Mouse (Mus musculus) left cerebral cortex, postnatal 36 days (tissue): ENCODE results near the gene Apol9b. TPM values are rescaled to one million over a fixed set of nuclear protein-coding genes. Genes with fewer than 3 reads are reported as not detected.

Experiments used
- DNase-seq, 2 experiments: peaks; one replicate each; pipeline ENCODE4 v3.0.0; 2021 to 2022; ENCODE audit warnings: low spot score in 2 of 2, mixed read lengths in 1 of 2
- intact Hi-C: fragments of 180-260 bp; cut with DNase I; formaldehyde crosslinking; loops from one replicate; pipeline ENCODE4 v1.15.1; 2025
- total RNA-seq, 2 experiments: library from RNA; stranded (reverse); gene quantifications; 2 replicates each; pipeline ENCODE4 v1.2.3; 2021

The Apol9b gene
- total RNA-seq, 2 experiments from 2014 or later: 0.27 TPM; not detected in 1

DNA sequence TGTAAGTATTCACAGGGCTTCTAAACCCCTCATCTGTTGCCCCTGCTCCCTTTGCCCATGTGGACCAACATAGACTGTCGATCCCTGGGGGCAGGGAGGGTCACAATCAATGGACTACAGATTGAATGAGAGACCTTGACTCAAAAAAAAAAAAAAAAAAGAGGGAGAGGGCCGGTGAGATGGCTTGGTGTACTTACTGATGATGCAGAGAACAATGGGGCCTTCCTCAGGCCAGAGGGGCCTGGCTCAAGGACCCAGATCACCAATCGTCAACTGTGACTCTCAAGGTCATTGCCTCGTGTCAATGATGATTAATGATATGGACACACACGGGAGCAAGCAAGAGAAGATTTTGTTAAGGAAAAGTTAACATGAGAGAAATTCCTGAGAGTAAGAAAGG is 15.8 kb downstream of the Apol9b start:
- intact Hi-C loops: no loop called here
- DNase-seq: no peak

DNA sequence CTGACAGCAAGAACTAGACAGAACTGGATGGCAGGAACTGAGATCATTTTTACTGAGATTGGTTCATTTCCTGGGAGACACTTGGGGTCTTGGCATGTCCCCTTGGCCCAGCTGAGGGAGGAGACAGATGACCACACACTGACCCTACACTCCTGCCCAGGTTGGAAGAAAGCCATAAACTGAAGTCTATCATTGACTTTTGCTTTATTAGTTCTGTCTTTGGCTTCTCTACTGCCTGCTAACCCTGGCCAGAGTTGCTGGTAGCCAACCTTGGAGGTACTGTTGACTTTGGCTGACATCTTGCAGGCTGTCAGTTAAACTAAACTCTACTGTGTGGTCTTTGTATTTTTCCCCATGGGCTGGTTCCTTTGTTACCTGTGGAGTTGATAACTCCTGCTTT is 16.2 kb downstream of the Apol9b start:
- intact Hi-C loops: no loop called here
- no peak for DNase-seq

DNA sequence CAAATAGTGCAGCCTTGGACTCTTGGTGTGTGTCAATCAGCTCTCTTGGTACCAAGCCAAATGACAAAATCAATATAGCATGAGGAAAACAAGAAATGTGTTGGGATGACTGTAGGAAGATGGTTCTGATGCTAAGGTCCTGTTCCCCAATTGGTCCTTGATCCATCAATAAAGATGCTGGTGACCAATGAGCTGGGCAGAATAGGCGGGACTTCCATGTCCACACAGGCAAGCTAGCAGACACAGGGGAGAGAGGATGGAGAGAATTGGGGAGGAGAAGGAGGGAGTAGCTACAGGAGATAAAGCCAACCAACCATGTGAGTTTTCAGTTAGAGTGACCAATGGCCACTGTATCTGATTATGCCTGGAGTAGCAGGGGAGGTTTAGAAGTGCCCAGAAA is 17.5 kb downstream of the Apol9b start:
- intact Hi-C loops: no loop called here
- no peak for DNase-seq

DNA sequence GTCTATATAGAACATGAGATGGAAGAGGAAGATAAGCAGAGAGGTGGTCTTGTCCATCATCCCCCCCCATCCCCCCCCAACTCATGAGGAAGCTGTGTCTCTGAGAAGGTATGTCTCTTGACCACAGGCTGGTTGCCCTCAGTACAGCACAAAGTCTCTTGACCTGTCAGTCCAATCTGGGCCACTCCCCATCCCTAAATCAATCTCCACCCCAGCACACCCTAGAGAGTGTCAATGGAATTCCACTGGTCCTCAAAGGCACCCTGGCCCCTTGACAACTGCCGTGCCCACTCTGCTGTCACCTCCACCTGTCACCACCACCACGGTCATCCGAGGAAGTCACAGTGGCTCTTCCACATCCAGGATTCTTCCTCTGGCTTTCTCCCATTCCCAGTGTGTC is 19.6 kb downstream of the Apol9b start:
- no peak for DNase-seq
- intact Hi-C loops: no loop called here

DNA sequence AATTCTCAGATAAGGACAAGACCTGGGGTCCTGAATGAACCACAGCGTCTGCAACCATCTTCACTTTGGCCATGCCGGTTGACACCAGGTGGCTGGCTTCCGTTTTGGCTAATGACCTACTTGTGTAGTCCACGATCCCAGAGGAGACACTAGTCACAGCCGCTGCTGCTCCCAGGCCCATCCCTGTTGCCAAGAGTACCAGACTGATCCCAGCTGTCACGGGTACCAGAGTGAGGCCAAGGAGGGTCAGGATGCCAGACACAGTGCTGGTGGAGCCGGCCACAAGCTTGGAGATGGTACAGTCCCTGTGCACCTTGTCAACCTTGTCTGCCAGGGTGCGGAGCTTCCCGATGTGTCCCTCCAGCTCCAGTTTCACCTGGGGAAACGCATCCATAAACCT is 20.9 kb downstream of the Apol9b start:
- DNase-seq: no peak
- intact Hi-C loops: no loop called here

GRCm38 (mm10) chr15:77750461-77750860 is 21.6 kb downstream of the Apol9b start:
- intact Hi-C loops: no loop called here

GRCm38 (mm10) chr15:77752443-77752842 is 23.6 kb downstream of the Apol9b start:
- intact Hi-C loops: no loop called here
- no peak for DNase-seq

More at GRCm38 (mm10) chr15:77750461-77750860, 21.6 kb downstream of the Apol9b start:
- DNase-seq: no peak

GRCm38 (mm10) chr15:77755132-77755531 is 26.3 kb downstream of the Apol9b start:
- intact Hi-C loops: no loop called here
- DNase-seq: no peak

GRCm38 (mm10) chr15:77756081-77756480 is 27.2 kb downstream of the Apol9b start:
- no peak for DNase-seq
- intact Hi-C loops: no loop called here

DNA sequence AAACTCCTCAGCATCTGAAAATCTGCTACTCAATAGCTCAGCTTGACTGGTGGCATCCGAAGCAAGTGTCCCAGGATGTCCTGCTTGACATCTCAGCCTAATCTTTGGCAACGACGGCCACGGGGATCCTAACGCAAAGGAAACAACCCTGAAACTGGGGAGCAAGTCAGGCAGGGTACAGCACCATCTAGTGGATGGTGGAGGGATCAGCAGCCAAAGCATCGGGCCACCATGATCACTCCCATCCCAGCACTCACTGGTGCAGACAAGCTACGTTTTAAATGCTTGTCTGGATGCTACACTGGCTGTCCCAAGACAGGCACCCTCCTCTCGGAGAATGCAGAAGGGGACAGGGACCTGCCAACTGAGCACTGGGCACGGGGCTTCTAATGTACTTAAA is 28.0 kb downstream of the Apol9b start, which contains the start of gene Apol8:
Gene Apol8, minus strand, starts transcription at position 156 of the 400 bp plus-strand sequence.
- peak; percentile 59 to 68 for DNase-seq
- intact Hi-C loops: no loop called here

DNA sequence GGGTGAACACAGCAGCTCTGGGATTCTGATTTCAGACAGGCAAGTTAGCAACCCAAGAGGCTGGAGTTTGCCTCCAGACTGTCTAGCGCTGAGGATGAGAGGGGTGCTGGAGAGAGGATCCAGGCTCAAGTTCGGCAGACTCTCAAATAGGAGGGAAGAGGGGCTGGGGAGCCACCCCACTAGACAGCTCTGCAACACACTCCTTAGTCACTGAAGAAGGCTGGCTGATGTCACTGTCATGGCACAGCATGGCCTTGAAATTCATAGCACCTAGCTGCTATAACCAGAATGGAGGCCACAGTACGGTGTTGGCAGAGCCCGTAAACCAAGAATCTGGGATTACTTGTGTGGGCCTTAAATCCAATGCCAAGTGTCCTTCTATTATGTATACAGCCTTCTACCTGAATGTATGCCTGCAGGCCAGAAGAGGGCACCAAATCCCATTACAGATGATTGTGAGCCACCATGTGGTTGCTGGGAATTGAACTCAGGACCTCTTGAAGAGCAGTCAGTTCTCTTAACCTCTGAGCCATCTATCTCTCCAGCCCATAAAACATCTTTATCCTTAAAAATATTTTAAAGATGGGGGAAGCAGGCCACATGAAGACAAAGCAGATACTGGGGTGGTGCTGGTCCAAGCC is 28.9 kb downstream of the Apol9b start:
- intact Hi-C loops: no loop called here
- no peak for DNase-seq

DNA sequence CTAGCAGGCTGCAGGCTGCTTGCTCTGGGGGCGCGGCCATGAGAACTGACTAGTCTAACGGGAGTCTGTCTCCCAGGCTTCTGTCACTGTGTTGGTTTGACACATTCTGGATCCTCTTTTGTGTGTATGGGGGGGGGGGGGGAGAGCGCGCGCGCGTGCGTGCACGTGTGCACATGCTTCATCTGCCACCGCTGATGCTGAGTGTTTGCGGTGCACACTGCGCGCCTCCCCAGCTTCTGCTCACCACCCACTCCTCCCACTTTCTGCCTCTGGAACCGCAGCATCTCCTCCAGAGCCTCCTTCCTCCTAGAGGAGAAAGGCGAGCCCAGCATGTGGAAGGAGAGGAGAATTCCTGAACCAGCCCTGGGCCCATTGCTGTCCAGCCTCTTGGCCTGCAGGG is 31.2 kb downstream of the Apol9b start:
- intact Hi-C loops: no loop called here
- DNase-seq: no peak

DNA sequence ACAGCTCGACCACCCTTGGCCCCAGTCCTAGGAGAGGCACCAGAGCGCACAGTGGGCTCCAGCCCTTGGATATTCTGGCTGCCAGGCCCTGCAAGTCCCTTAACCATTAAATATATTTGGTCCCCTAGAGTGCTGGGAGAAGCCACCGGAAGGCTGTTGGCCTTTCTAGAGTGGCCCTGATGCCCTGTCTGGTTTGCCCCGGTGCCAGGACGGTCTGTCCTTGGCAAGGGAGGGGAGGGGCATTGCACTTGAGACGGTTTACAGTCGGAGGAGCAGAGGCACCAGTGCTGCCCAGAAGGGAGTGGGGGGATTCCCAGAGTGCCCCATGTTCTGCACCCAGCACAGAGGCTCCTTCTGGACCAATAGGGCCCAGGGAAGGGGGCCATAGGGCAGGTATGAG is 32.2 kb downstream of the Apol9b start:
- intact Hi-C loops: no loop called here
- DNase-seq: no peak

DNA sequence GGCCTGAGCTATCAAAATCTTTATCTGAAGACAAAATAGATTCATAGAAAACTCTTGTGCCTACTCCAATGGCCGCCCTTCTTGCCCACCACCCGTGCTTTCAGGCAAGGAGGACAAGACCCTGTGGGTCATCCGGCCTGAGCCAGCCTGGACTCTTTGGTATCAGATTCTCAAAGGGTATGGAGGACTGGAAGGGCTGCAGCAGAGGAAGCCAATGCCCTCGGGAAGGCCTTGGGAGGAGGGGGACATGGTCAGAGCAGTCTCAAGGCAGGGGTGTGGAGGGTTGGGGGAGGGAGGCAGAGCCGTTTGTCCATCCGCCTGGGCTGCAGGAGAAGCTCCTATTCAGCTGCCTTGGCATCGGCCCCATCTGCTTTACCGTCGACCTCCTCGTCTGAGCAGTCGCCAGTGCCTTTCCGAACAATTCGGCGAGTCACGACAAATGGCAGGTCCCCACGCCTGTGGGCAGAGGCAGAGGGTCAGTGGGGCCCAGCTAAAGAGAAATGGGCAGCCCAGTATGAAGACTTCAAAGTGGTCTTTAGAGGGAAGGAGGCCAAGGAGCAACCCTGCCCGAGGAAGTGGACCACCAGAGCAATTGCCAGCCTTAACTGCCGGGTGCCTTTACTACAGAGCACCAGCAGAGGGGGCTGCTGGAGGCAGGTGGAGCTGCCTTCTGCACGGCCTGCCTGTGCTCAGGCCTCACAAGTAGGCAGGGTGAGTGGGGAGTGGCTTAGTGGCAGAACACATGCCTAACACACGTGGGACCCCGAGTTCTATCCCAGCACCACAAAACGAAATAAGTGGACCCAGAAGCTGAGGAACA is 32.9 kb downstream of the Apol9b start:
- no peak for DNase-seq
- intact Hi-C loops: no loop called here

DNA sequence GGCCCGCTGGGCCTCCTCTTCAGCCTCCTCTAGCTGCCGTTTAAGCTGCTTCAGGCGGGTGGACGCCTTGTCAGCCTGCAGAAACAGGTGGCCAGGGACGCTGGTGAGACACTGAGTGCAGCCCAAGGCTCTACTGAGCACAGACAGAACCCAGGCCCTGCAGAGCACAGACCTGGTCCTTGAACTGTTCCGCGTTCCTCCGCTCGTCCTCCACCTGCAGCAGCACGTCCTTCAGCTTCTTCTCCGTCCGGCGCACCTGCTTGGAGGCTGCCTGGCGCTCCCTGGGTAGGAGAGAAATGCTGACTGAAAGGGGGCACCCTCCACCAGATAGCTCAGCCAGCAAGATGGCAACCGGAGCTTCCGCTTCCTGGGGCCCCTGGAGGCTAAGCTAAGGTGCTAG is 34.2 kb downstream of the Apol9b start:
- intact Hi-C loops: no loop called here
- no peak for DNase-seq

DNA sequence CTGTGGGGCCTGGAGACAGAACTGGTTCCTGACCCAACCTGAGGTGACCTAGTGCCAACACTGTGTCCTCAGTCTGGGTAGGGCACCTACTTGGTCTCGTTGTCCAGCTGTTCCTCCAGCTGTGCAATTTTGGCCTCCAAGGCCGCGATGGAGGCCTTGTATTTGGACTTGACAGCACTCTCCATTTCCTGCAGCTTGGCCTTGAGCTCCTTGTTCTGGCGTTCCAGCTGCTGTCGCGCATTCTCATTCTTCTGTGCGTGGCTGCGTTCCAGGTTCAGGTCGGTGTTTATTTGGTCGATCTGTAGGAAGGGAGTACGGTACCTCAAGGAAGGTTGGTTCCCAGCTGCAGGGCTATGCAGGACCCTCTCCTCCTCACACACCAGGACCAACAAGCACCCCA is 34.9 kb downstream of the Apol9b start:
- intact Hi-C loops: no loop called here

GRCm38 (mm10) chr15:77764391-77765006 is 35.7 kb downstream of the Apol9b start:
- DNase-seq: no peak
- intact Hi-C loops: no loop called here

More for the DNA sequence above, 34.9 kb downstream of the Apol9b start:
- no peak for DNase-seq

DNA sequence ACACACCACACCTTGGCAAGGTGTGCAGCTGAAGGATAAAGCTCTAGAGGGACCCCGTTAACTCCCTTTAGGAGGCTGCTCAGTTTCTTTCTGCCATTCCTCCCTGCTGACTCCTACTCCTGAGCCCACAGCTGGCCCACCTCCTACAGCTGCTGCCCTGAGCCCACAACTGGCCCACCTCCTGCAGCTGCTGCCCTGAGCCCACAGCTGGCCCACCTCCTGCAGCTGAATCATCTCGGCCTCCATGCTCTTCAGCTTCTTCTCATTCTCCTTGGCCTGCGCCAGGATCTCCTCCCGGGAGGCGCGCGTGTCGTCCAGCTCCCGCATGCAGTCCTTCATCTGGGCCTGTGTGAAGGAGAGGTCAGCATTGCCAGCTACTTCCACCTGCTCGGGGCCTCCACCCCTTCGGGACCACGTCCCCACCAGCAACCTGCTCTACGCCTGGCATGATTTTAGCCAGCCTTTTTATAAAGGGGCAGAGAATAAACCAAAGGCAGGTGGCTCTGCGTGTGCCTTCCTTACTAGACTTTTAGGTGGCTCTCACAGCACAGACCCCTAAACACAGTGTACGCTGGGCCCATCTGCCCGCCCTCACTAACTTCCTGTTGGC is 36.8 kb downstream of the Apol9b start:
- intact Hi-C loops: no loop called here
- DNase-seq: no peak

GRCm38 (mm10) chr15:77766981-77767380 is 38.1 kb downstream of the Apol9b start:
- no peak for DNase-seq
- intact Hi-C loops: no loop called here

DNA sequence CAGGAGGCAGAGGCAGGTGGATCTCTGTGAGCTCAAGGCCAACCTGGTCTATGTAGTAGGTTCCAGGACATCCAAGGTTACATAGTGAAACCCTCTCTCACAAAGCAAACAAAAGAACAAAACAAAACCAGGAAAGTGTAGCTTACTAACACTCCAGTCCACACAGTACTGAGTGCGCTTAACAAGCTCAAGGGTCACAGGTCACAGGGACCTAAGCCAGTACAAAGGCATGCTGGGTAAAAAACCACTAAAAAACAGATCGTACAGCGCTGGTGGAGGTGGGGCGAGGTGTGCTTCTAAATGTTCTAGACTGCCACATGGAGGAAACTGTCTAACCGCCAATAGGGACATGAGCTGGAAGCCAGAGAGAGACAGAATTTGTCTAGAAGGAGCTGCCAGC is 41.5 kb downstream of the Apol9b start:
- DNase-seq: no peak
- intact Hi-C loops: no loop called here
